Mouse (Mus musculus): ENCODE data around the gene Bri3bp. TPM values are rescaled to one million over a fixed set of nuclear protein-coding genes. Genes with fewer than 3 reads are reported as not detected.
A peak's percentile ranks its signal among the peaks of the same experiment; 100 is the strongest.

Bri3bp gene
- polyA plus RNA-seq, 1 experiment from 2014 or later, result 33.6 TPM

- no peak overlapping the region for H3K4me3 ChIP-seq
- no peaks in the 10 kb centered on the region for H3K36me3 ChIP-seq (ENCODE audit: poor library complexity, severe bottlenecking)
- no peak for ATAC-seq
- no peak overlapping the region for H3K27ac ChIP-seq
- peaks cover 4% of the 10 kb centered on the region for H3K4me1 ChIP-seq
- 55% methylated on average over 10 of the region's 10 CpGs for WGBS
- H3K9ac ChIP-seq, result no peak overlapping the region
- no peaks in the 10 kb centered on the region for H3K27me3 ChIP-seq
- no peak overlapping the region for H3K4me2 ChIP-seq
- no peaks in the 10 kb centered on the region for H3K9me3 ChIP-seq (replicated peaks)
Measured at GRCm38 (mm10) chr5:125461868-125462445, 20.6 kb downstream of the Bri3bp start.

GRCm38 (mm10) chr5:125465192-125465591 lies 23.8 kb downstream of the Bri3bp start:
- WGBS, result 40% methylated on average over 7 of the region's 7 CpGs
- Histone ChIP-seq H3K36me3 (ENCODE audit: poor library complexity, severe bottlenecking) (no peaks in the 10 kb centered on the region), H3K4me2 (peak overlapping the region; percentile 60), H3K4me1 (peaks cover 4% of the 10 kb centered on the region), H3K27me3 (no peaks in the 10 kb centered on the region), H3K9me3 (replicated peaks) (no peaks in the 10 kb centered on the region), H3K9ac (no peak overlapping the region), H3K4me3 (peak overlapping the region; percentile 35), H3K27ac (peak overlapping the region; percentile 70)
- ATAC-seq, result peak; percentile 31; the same call in 1 of the 2 replicates

- peak overlapping the region; percentile 43; the same call in 1 of the 2 replicates for H3K9ac ChIP-seq
- H3K36me3 ChIP-seq (ENCODE audit: poor library complexity, severe bottlenecking), result no peaks in the 10 kb centered on the region
- H3K4me1 ChIP-seq, result peaks cover 4% of the 10 kb centered on the region
- H3K27me3 ChIP-seq, result no peaks in the 10 kb centered on the region
- H3K4me3 ChIP-seq, result peak overlapping the region; percentile 35
- ATAC-seq, result peak; percentile 100
- H3K4me2 ChIP-seq, result peak overlapping the region; percentile 60
- no peaks in the 10 kb centered on the region for H3K9me3 ChIP-seq (replicated peaks)
- WGBS, result under 1% methylated on average over 25 of the region's 25 CpGs
- H3K27ac ChIP-seq, result no peak overlapping the region
Measured at GRCm38 (mm10) chr5:125465701-125466106, 24.3 kb downstream of the Bri3bp start.

- no peak overlapping the region for H3K9ac ChIP-seq
- no peaks in the 10 kb centered on the region for H3K27me3 ChIP-seq
- 95% methylated on average over 5 of the region's 5 CpGs for WGBS
- H3K36me3 ChIP-seq (ENCODE audit: poor library complexity, severe bottlenecking), result no peaks in the 10 kb centered on the region
- no peaks in the 10 kb centered on the region for H3K9me3 ChIP-seq (replicated peaks)
- H3K4me1 ChIP-seq, result peaks cover 4% of the 10 kb centered on the region
- no peak overlapping the region for H3K4me3 ChIP-seq
- ATAC-seq, result no peak
- no peak overlapping the region for H3K27ac ChIP-seq
- peak overlapping the region; percentile 60 for H3K4me2 ChIP-seq
Measured at GRCm38 (mm10) chr5:125466483-125466882, 25.1 kb downstream of the Bri3bp start.

GRCm38 (mm10) chr5:125467261-125467660 lies 25.9 kb downstream of the Bri3bp start:
- Histone ChIP-seq H3K4me2 (no peak overlapping the region), H3K27ac (no peak overlapping the region), H3K9me3 (replicated peaks) (no peaks in the 10 kb centered on the region), H3K27me3 (no peaks in the 10 kb centered on the region), H3K4me1 (peaks cover 4% of the 10 kb centered on the region), H3K9ac (no peak overlapping the region), H3K36me3 (ENCODE audit: poor library complexity, severe bottlenecking) (no peaks in the 10 kb centered on the region), H3K4me3 (no peak overlapping the region)
- no peak for ATAC-seq
- 95% methylated on average over 14 of the region's 14 CpGs for WGBS

- no peak overlapping the region for H3K27ac ChIP-seq
- 82% methylated on average over 4 of the region's 4 CpGs for WGBS
- no peak overlapping the region for H3K9ac ChIP-seq
- peaks cover 4% of the 10 kb centered on the region; the same call in 1 of the 2 replicates for H3K4me1 ChIP-seq
- H3K36me3 ChIP-seq (ENCODE audit: poor library complexity, severe bottlenecking), result no peaks in the 10 kb centered on the region
- H3K27me3 ChIP-seq, result no peaks in the 10 kb centered on the region
- ATAC-seq, result no peak
- no peaks in the 10 kb centered on the region for H3K9me3 ChIP-seq (replicated peaks)
- H3K4me3 ChIP-seq, result no peak overlapping the region
- no peak overlapping the region for H3K4me2 ChIP-seq
Measured at GRCm38 (mm10) chr5:125470713-125471112, 29.3 kb downstream of the Bri3bp start.

- peaks cover 25% of the 10 kb centered on the region for H3K4me1 ChIP-seq
- H3K27me3 ChIP-seq, result no peaks in the 10 kb centered on the region
- H3K9ac ChIP-seq, result no peak overlapping the region
- H3K27ac ChIP-seq, result no peak overlapping the region
- no peaks in the 10 kb centered on the region for H3K9me3 ChIP-seq (replicated peaks)
- no peaks in the 10 kb centered on the region for H3K36me3 ChIP-seq (ENCODE audit: poor library complexity, severe bottlenecking)
- H3K4me2 ChIP-seq, result no peak overlapping the region
- ATAC-seq, result no peak
- 79% methylated on average over 9 of the region's 9 CpGs for WGBS
- H3K4me3 ChIP-seq, result no peak overlapping the region
Measured at GRCm38 (mm10) chr5:125472796-125473475, 31.6 kb downstream of the Bri3bp start.

- Histone ChIP-seq H3K4me3 (peak overlapping the region; percentile 89), H3K9me3 (replicated peaks) (no peaks in the 10 kb centered on the region), H3K36me3 (ENCODE audit: poor library complexity, severe bottlenecking) (peaks cover 5% of the 10 kb centered on the region; the same call in 1 of the 2 replicates), H3K4me1 (peaks cover 41% of the 10 kb centered on the region), H3K27me3 (no peaks in the 10 kb centered on the region), H3K9ac (peak overlapping the region; percentile 49), H3K27ac (no peak overlapping the region), H3K4me2 (peak overlapping the region; percentile 90)
- ATAC-seq, result no peak
- 61% methylated on average over 12 of the region's 12 CpGs for WGBS
Measured at GRCm38 (mm10) chr5:125475030-125475429, 33.7 kb downstream of the Bri3bp start.

GRCm38 (mm10) chr5:125475601-125476285 lies 34.4 kb downstream of the Bri3bp start, which contains the start of gene Aacs:
Gene Aacs (plus strand): TSS chr5:125475814.
- Histone ChIP-seq H3K9me3 (replicated peaks) (no peaks in the 10 kb centered on the region), H3K27me3 (no peaks in the 10 kb centered on the region), H3K4me1 (peaks cover 41% of the 10 kb centered on the region), H3K27ac (peak within 1 kb of the TSS; percentile 65), H3K4me2 (peak within 1 kb of the TSS; percentile 90), H3K36me3 (ENCODE audit: poor library complexity, severe bottlenecking) (peaks cover 10% of the 10 kb centered on the region), H3K9ac (peak within 1 kb of the TSS; percentile 85), H3K4me3 (peak within 1 kb of the TSS; percentile 89)
- under 1% methylated on average over 59 of the region's 60 CpGs for WGBS
- ATAC-seq, result peak; percentile 93

- 16% methylated on average over 5 of the region's 5 CpGs for WGBS
- Histone ChIP-seq H3K9ac (peak overlapping the region; percentile 85), H3K27ac (peak overlapping the region; percentile 65), H3K4me1 (peaks cover 41% of the 10 kb centered on the region), H3K4me3 (peak overlapping the region; percentile 89), H3K4me2 (peak overlapping the region; percentile 90), H3K9me3 (replicated peaks) (no peaks in the 10 kb centered on the region), H3K27me3 (no peaks in the 10 kb centered on the region), H3K36me3 (ENCODE audit: poor library complexity, severe bottlenecking) (peaks cover 13% of the 10 kb centered on the region)
- ATAC-seq, result peak; percentile 62; the same call in 1 of the 2 replicates
Measured at GRCm38 (mm10) chr5:125476286-125476625, 34.9 kb downstream of the Bri3bp start.

GRCm38 (mm10) chr5:125476799-125477198 lies 35.4 kb downstream of the Bri3bp start:
- H3K4me3 ChIP-seq, result peak overlapping the region; percentile 89

GRCm38 (mm10) chr5:125477533-125477932 lies 36.2 kb downstream of the Bri3bp start:
- peak overlapping the region; percentile 85 for H3K9ac ChIP-seq
- H3K36me3 ChIP-seq (ENCODE audit: poor library complexity, severe bottlenecking), result peaks cover 19% of the 10 kb centered on the region
- no peaks in the 10 kb centered on the region for H3K9me3 ChIP-seq (replicated peaks)
- no peak overlapping the region for H3K27ac ChIP-seq
- 64% methylated on average over 7 of the region's 7 CpGs for WGBS
- H3K4me2 ChIP-seq, result peak overlapping the region; percentile 90
- peak overlapping the region; percentile 89; the same call in 1 of the 2 replicates for H3K4me3 ChIP-seq
- no peaks in the 10 kb centered on the region for H3K27me3 ChIP-seq
- no peak for ATAC-seq
- H3K4me1 ChIP-seq, result peaks cover 41% of the 10 kb centered on the region

More at GRCm38 (mm10) chr5:125476799-125477198, 35.4 kb downstream of the Bri3bp start:
- Histone ChIP-seq H3K4me2 (peak overlapping the region; percentile 90), H3K9ac (peak overlapping the region; percentile 85), H3K9me3 (replicated peaks) (no peaks in the 10 kb centered on the region), H3K27me3 (no peaks in the 10 kb centered on the region), H3K36me3 (ENCODE audit: poor library complexity, severe bottlenecking) (peaks cover 13% of the 10 kb centered on the region), H3K27ac (no peak overlapping the region), H3K4me1 (peaks cover 41% of the 10 kb centered on the region)
- WGBS, result 62% methylated on average over 7 of the region's 7 CpGs
- no peak for ATAC-seq
